Mouse (Mus musculus) heart, embryonic 14.5 days (tissue): ENCODE data around the gene Hs2st1. TPM values are rescaled to one million over a fixed set of nuclear protein-coding genes. Genes with fewer than 3 reads are reported as not detected.

ENCODE experiments used
- ATAC-seq: fragments of 200-750 bp; cut with Nextera tagmentation; 2 replicates; pipeline ENCODE4 v1.8.0; 2017; ENCODE audit warnings: low read depth, moderate TSS enrichment; ENCODE audit not compliant: insufficient number of reproducible peaks, insufficient read depth, low FRiP score
- H3K27ac ChIP-seq, 2 experiments: fragments of 200-500 bp in 1 of 2; fragments of 300-500 bp in 1 of 2; sonication (generic) in 1 of 2; replicated peaks in 1 of 2; 2 replicates each; pipeline ENCODE4 v1.5.1; 2012 to 2014; ENCODE audit warnings: low read depth in 2 of 2, low read length in 2 of 2, control low read depth in 1 of 2, mild to moderate bottlenecking in 1 of 2, mixed read lengths in 1 of 2; ENCODE audit not compliant: control insufficient read depth in 1 of 2, insufficient read depth in 1 of 2
- H3K27me3 ChIP-seq: fragments of 300-500 bp; sonication (generic); 2 replicates; pipeline ENCODE4 v1.6.1; 2014; ENCODE audit warnings: mild to moderate bottlenecking, low read length, control low read depth; ENCODE audit not compliant: control insufficient read depth, insufficient read depth
- H3K36me3 ChIP-seq: fragments of 300-500 bp; sonication (generic); 2 replicates; pipeline ENCODE4 v1.6.1; 2014; ENCODE audit warnings: mild to moderate bottlenecking, control low read depth, low read length, mixed read lengths; ENCODE audit not compliant: control insufficient read depth, insufficient read depth
- H3K4me1 ChIP-seq, 2 experiments: fragments of 200-500 bp in 1 of 2; fragments of 300-500 bp in 1 of 2; sonication (generic) in 1 of 2; 2 replicates each; pipeline ENCODE4 v1.6.1; 2012 to 2014; ENCODE audit warnings: low read length in 2 of 2, control low read depth in 1 of 2, mixed read lengths in 1 of 2; ENCODE audit not compliant: control insufficient read depth in 2 of 2, insufficient read depth in 2 of 2
- H3K4me2 ChIP-seq: fragments of 300-500 bp; sonication (generic); 2 replicates; pipeline ENCODE4 v1.6.1; 2014; ENCODE audit warnings: mild to moderate bottlenecking, low read length
- H3K4me3 ChIP-seq, 2 experiments: fragments of 200-500 bp in 1 of 2; fragments of 300-500 bp in 1 of 2; sonication (generic) in 1 of 2; 2 replicates each; pipeline ENCODE4 v1.5.1; 2012 to 2014; ENCODE audit warnings: low read length in 2 of 2, mild to moderate bottlenecking in 2 of 2, control low read depth in 1 of 2, low read depth in 1 of 2, moderate library complexity in 1 of 2; ENCODE audit not compliant: control insufficient read depth in 1 of 2, insufficient read depth in 1 of 2
- H3K9ac ChIP-seq: fragments of 300-500 bp; sonication (generic); 2 replicates; pipeline ENCODE4 v1.6.1; 2014; ENCODE audit warnings: mild to moderate bottlenecking, low read length
- H3K9me3 ChIP-seq: fragments of 300-500 bp; sonication (generic); 2 replicates; pipeline ENCODE4 v1.6.1; 2016; ENCODE audit warnings: low read length, control low read depth; ENCODE audit not compliant: control insufficient read depth
- WGBS: fragments of 180-500 bp; shearing (Covaris S2); extraction: QIAGEN DNeasy Blood & Tissue Kit; methylation state at CpG from one replicate; pipeline ENCODE4 v1.1.7; 2014; 5-methylcytosine and 5-hydroxymethylcytosine counted together
- polyA plus RNA-seq: library from polyadenylated mRNA; unstranded; fragments of >200 nt; fragmentation: Nextera tagmentation; extraction: Ambion mirVana; gene quantifications from 2 replicates; pipeline ENCODE4 v1.2.1, GENCODE M21; 2014

Gene Hs2st1
- polyA plus RNA-seq, 1 experiment from 2014 or later, result 8.6 TPM

GRCm38 (mm10) chr3:144471954-144472353 lies 98.0 kb downstream of the Hs2st1 start:
- no peak overlapping the region for H3K9ac ChIP-seq
- no peak overlapping the region for H3K4me2 ChIP-seq
- no peak overlapping the region for H3K4me3 ChIP-seq
- 94% methylated on average over 3 of the region's 3 CpGs for WGBS
- no peaks in the 10 kb centered on the region for H3K4me1 ChIP-seq
- H3K36me3 ChIP-seq, result no peaks in the 10 kb centered on the region
- H3K27ac ChIP-seq, result no peak overlapping the region
- H3K9me3 ChIP-seq, result no peaks in the 10 kb centered on the region
- no peak for ATAC-seq
- no peaks in the 10 kb centered on the region for H3K27me3 ChIP-seq

- 83% methylated on average over 14 of the region's 14 CpGs for WGBS
- Histone ChIP-seq H3K27me3 (no peaks in the 10 kb centered on the region), H3K9me3 (no peaks in the 10 kb centered on the region), H3K36me3 (no peaks in the 10 kb centered on the region), H3K4me2 (no peak overlapping the region), H3K4me3 (no peak overlapping the region), H3K27ac (no peak overlapping the region), H3K4me1 (no peaks in the 10 kb centered on the region), H3K9ac (no peak overlapping the region)
- no peak for ATAC-seq
Measured at GRCm38 (mm10) chr3:144470901-144471300, 99.1 kb downstream of the Hs2st1 start.

DNA sequence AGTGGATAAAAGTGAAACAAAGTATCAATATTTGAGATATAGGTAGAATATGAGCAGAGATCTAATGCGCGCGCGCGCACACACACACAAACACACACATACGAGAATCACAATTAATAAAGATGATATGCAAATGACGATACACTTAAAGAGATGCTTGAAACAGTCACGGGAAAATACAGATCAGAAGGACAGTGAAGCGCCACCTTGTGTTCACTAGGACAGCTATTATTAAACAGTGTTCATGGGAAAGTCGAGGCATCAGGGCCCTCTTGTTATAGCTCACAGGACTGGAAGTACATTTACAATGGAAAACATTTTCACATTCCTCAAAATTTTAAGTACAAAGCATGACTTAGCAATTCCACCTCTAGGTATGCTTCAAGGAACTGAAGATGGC lies 102.5 kb downstream of the Hs2st1 start:
- Histone ChIP-seq H3K27me3 (no peaks in the 10 kb centered on the region), H3K4me1 (peaks cover 0 to 2% of the 10 kb centered on the region in 2 experiments; a peak in 1 of 4 replicates), H3K4me3 (no peak overlapping the region), H3K27ac (no peak overlapping the region), H3K36me3 (peaks cover 10% of the 10 kb centered on the region; the same call in 1 of the 2 replicates), H3K9ac (no peak overlapping the region), H3K9me3 (no peaks in the 10 kb centered on the region), H3K4me2 (no peak overlapping the region)
- no peak for ATAC-seq
- WGBS, result 70% methylated on average over 10 of the region's 10 CpGs

DNA sequence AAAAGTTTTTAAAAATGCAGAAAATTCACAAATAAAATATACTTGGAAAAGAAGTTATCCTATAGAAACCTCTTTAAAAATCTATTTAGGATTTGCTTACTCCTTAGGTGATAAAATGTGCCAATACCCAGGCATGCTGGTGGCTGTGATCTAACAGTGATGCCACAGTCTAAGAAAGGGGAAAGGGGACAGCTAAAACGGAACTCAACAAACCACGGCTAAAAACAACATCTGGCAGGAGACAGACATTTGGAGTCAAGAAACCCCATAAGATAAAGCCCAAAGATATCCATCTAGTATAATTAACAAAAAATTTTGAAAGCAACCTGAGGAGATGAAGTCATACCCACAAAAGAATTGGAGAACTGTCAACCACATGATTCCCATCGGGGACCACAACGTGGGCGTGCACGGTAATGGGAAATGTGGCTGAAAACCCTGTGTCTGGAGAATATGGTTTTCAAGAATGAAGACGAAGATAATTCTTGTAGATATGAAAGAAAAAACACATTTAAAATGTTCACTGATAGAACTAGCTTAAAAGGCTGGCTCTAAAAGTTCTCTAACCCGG lies 103.8 kb downstream of the Hs2st1 start:
- no peak overlapping the region for H3K9ac ChIP-seq
- WGBS, result 87% methylated on average over 8 of the region's 8 CpGs

GRCm38 (mm10) chr3:144462679-144463078 lies 107.3 kb downstream of the Hs2st1 start:
- 0 out of 4 replicates have a peak overlapping the region, but pooled peaks of 1 of the 2 experiments have one; percentile 4 for H3K27ac ChIP-seq
- H3K4me2 ChIP-seq, result peak overlapping the region; percentile 14; the same call in 1 of the 2 replicates
- peaks cover 2 to 15% of the 10 kb centered on the region in 2 experiments; a peak in 3 of 4 replicates for H3K4me1 ChIP-seq
- WGBS, result 41% methylated on average over 10 of the region's 10 CpGs
- H3K9me3 ChIP-seq, result no peaks in the 10 kb centered on the region
- no peaks in the 10 kb centered on the region for H3K27me3 ChIP-seq
- H3K4me3 ChIP-seq, result no peak overlapping the region
- peak; percentile 50 for ATAC-seq
- peaks cover 10% of the 10 kb centered on the region; the same call in 1 of the 2 replicates for H3K36me3 ChIP-seq
- no peak overlapping the region for H3K9ac ChIP-seq

More for the DNA sequence above, 103.8 kb downstream of the Hs2st1 start:
- Histone ChIP-seq H3K4me1 (peaks cover 2 to 3% of the 10 kb centered on the region in 2 experiments; a peak in 1 of 4 replicates), H3K27me3 (no peaks in the 10 kb centered on the region), H3K4me2 (no peak overlapping the region), H3K27ac (no peak overlapping the region), H3K9me3 (no peaks in the 10 kb centered on the region), H3K36me3 (peaks cover 10% of the 10 kb centered on the region; the same call in 1 of the 2 replicates), H3K4me3 (no peak overlapping the region)
- ATAC-seq, result no peak

- no peak overlapping the region for H3K4me2 ChIP-seq
- ATAC-seq, result no peak
- H3K9ac ChIP-seq, result no peak overlapping the region
- no peaks in the 10 kb centered on the region for H3K27me3 ChIP-seq
- 36% methylated on average over 5 of the region's 5 CpGs for WGBS
- H3K9me3 ChIP-seq, result no peaks in the 10 kb centered on the region
- 0 out of 4 replicates have a peak overlapping the region, but pooled peaks of 1 of the 2 experiments have one; percentile 19 for H3K27ac ChIP-seq
- H3K36me3 ChIP-seq, result peaks cover 15% of the 10 kb centered on the region; the same call in 1 of the 2 replicates
- no peak overlapping the region for H3K4me3 ChIP-seq
- H3K4me1 ChIP-seq, result peaks cover 2 to 15% of the 10 kb centered on the region in 2 experiments; a peak in 3 of 4 replicates
Measured at GRCm38 (mm10) chr3:144460183-144460788, 109.7 kb downstream of the Hs2st1 start.

GRCm38 (mm10) chr3:144459285-144459697 lies 110.7 kb downstream of the Hs2st1 start:
- Histone ChIP-seq H3K9ac (no peak overlapping the region), H3K4me3 (no peak overlapping the region), H3K36me3 (peaks cover 13% of the 10 kb centered on the region; the same call in 1 of the 2 replicates), H3K27me3 (no peaks in the 10 kb centered on the region), H3K9me3 (no peaks in the 10 kb centered on the region), H3K27ac (no peak overlapping the region), H3K4me1 (peaks cover 2 to 15% of the 10 kb centered on the region in 2 experiments; a peak in 3 of 4 replicates), H3K4me2 (no peak overlapping the region)
- ATAC-seq, result no peak
- 85% methylated on average over 8 of the region's 8 CpGs for WGBS
